Mouse (Mus musculus) kidney, adult 2 months (tissue): ENCODE measurements around the gene Med19.

Experiments
- CTCF ChIP-seq: fragments of 200-500 bp; conservative IDR thresholded peaks from 2 replicates; pipeline ENCODE4 v1.5.1; 2011; ENCODE audit warnings: low read depth, mild to moderate bottlenecking, control low read depth, low read length, moderate library complexity, mixed read lengths; ENCODE audit not compliant: insufficient read depth, insufficient read length
- POLR2A ChIP-seq: fragments of 200-500 bp; IDR thresholded peaks from one replicate; pipeline ENCODE4 v1.6.1; 2011; ENCODE audit warnings: low read depth, low read length, control low read depth

DNA sequence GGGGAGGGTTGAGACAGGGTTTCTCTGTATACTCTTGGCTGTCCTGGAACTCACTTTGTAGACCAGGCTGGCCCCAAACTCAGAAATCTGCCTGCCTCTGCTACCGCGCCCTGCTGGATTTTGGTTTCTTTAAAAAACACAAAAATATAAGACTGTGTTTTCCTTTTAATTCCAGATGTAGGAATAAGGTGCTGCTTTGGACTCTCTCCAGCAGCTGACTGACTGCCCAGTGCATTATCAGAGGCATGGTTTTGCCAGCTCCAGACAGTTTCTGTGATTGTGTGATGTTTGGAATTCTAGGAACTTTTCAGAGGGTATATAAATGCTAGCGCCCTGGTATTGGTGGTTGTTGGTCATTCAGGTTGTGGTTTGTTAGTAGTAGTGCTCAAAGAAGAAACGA, 39.2 kb downstream of the Med19 start:
- TF ChIP-seq CTCF = no peak
- TF ChIP-seq POLR2A = no peak
